Mouse (Mus musculus): Measurements from ENCODE around the gene Ppp1r12a. TPM values are rescaled to one million over a fixed set of nuclear protein-coding genes. Genes with fewer than 3 reads are reported as not detected.

Ppp1r12a gene
- polyA plus RNA-seq, 1 experiment from 2014 or later: 108 TPM

DNA sequence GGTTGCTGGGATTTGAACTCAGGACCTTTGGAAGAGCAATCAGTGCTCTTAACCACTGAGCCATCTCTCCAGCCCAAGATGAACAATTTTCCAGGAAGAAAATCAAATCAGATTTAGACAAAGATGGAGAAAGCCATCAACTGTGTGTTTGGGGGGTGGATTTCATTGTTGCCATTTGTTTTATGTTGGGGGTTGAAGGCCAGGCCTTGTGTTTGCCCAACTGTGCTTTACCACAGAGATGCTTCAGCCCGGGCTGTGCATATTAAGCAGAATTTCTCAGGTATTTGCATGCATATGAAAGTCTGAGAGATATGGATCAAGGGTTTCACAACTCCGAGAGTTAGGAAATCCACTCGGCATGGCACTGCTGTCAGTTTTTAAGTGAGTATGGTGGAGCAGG lies 149.4 kb downstream of the Ppp1r12a start:
- Histone ChIP-seq H3K9ac (no peak overlapping the region), H3K4me1 (ENCODE audit: insufficient read depth) (no peaks in the 10 kb centered on the region), H3K9me3 (ENCODE audit: low read depth, low read length) (no peaks in the 10 kb centered on the region), H3K4me2 (no peak overlapping the region), H3K27ac (ENCODE audit: low read depth) (no peak overlapping the region), H3K36me3 (ENCODE audit: insufficient read depth) (no peaks in the 10 kb centered on the region), H3K27me3 (ENCODE audit: insufficient read depth, low read length) (no peaks in the 10 kb centered on the region), H3K4me3 (ENCODE audit: low read depth, low read length) (no peak overlapping the region)
- DNase-seq (no peak), ATAC-seq (ENCODE audit: insufficient read depth) (no peak)
- 80% methylated on average over 3 of the region's 3 CpGs for WGBS
- TF ChIP-seq CTCF (IDR thresholded peaks at IDR 0.05; ENCODE audit: low read depth): no peak

DNA sequence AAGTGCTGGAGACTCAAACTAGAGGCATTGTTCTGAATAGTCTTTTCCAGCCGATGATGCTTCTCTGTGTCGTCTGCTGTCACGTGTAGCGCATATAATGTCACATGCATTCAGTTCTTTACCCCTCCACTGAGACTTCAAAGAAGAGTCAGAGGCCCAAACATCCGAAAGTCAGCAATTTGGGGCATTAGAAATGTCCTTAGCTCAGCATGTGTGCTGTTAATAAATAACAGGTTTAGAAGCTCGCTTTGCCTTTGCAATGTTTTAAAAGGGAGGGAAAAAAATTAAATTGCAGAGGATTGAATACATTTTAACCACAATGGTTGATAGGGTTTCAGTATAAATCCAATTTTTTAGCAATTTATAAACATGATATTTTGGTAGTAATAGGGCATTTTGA lies 151.9 kb downstream of the Ppp1r12a start:
- Histone ChIP-seq H3K4me3 (ENCODE audit: low read depth, low read length) (no peak overlapping the region), H3K4me1 (ENCODE audit: insufficient read depth) (no peaks in the 10 kb centered on the region), H3K9ac (no peak overlapping the region), H3K9me3 (ENCODE audit: low read depth, low read length) (no peaks in the 10 kb centered on the region), H3K27me3 (ENCODE audit: insufficient read depth, low read length) (no peaks in the 10 kb centered on the region), H3K36me3 (ENCODE audit: insufficient read depth) (no peaks in the 10 kb centered on the region), H3K27ac (ENCODE audit: low read depth) (no peak overlapping the region), H3K4me2 (no peak overlapping the region)
- no peak for ATAC-seq (ENCODE audit: insufficient read depth)
- TF ChIP-seq CTCF (IDR thresholded peaks at IDR 0.05; ENCODE audit: low read depth): no peak
- 74% methylated on average over 6 of the region's 6 CpGs for WGBS
- DNase-seq: no peak

DNA sequence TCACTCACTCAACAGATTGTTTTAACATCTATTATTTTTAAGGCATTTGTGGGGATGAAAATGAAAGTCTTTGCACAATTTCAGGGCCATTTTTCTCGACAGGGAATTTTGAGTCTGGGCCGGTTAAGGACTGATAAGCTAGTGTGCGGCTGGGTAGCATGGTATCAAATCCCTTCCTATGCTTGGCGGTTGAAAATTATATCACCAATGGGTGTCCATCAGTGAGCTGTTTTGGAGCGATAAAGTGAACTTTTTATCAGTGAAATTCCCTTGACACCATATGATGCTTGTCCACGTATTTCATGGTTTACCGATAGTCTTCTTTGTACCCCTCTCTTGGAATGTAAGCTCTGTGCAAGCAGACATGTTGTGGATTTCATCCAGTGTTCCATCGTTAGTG lies 152.4 kb downstream of the Ppp1r12a start:
- Histone ChIP-seq H3K4me3 (ENCODE audit: low read depth, low read length) (no peak overlapping the region), H3K9ac (no peak overlapping the region), H3K27ac (ENCODE audit: low read depth) (no peak overlapping the region), H3K4me1 (ENCODE audit: insufficient read depth) (no peaks in the 10 kb centered on the region), H3K9me3 (ENCODE audit: low read depth, low read length) (no peaks in the 10 kb centered on the region), H3K4me2 (no peak overlapping the region), H3K27me3 (ENCODE audit: insufficient read depth, low read length) (no peaks in the 10 kb centered on the region), H3K36me3 (ENCODE audit: insufficient read depth) (no peaks in the 10 kb centered on the region)
- no peak for TF ChIP-seq CTCF (IDR thresholded peaks at IDR 0.05; ENCODE audit: low read depth)
- no peak for DNase-seq
- no peak for ATAC-seq (ENCODE audit: insufficient read depth)
- 68% methylated on average over 8 of the region's 8 CpGs for WGBS

DNA sequence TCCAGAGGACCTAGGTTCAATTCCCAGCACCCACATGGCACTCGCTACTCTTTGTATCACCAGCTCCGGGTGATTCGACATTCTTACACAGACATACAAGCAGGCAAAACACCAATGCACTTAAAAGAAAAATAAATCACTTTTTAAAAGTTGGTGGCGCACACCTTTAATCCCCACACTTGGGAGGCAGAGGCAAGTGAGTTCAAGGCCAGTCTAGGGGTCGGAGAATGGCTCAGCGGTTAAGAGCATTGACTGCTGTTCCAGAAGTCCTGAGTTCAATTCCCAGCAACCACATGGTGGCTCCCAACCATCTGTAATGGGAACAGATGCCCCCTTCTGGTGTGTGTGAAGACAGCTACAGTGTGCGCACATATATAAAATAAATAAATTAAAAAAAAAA lies 153.2 kb downstream of the Ppp1r12a start:
- no peaks in the 10 kb centered on the region for H3K4me1 ChIP-seq (ENCODE audit: insufficient read depth)
- H3K4me2 ChIP-seq: no peak overlapping the region
- H3K36me3 ChIP-seq (ENCODE audit: insufficient read depth): no peaks in the 10 kb centered on the region
- no peak for TF ChIP-seq CTCF (IDR thresholded peaks at IDR 0.05; ENCODE audit: low read depth)
- no peak overlapping the region for H3K27ac ChIP-seq (ENCODE audit: low read depth)
- H3K9ac ChIP-seq: no peak overlapping the region
- DNase-seq (no peak), ATAC-seq (ENCODE audit: insufficient read depth) (no peak)
- no peak overlapping the region for H3K4me3 ChIP-seq (ENCODE audit: low read depth, low read length)
- no peaks in the 10 kb centered on the region for H3K9me3 ChIP-seq (ENCODE audit: low read depth, low read length)
- H3K27me3 ChIP-seq (ENCODE audit: insufficient read depth, low read length): no peaks in the 10 kb centered on the region
- 91% methylated on average over 7 of the region's 7 CpGs for WGBS

DNA sequence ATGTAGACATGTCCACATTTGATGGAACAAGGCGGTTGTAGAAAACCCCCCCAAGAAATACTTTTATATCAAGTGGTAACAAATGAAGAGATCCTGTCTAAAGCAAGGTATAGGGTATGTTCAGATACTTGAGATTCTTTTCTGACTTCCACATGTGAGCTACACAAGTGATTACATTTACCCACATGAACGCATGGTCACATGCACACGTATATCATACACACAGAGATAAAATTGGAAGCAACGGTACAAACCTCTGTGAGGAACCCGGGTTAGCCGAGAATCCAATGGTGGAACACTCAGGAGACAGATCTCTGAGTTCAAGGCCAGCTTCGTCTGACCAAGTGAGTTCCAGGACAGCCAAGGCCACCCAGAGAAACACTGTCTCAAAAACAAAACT lies 166.4 kb downstream of the Ppp1r12a start:
- ATAC-seq (ENCODE audit: insufficient read depth) (no peak), DNase-seq (no peak)
- 84% methylated on average over 7 of the region's 7 CpGs for WGBS
- Histone ChIP-seq H3K36me3 (ENCODE audit: insufficient read depth) (no peaks in the 10 kb centered on the region), H3K27ac (ENCODE audit: low read depth) (no peak overlapping the region), H3K27me3 (ENCODE audit: insufficient read depth, low read length) (no peaks in the 10 kb centered on the region), H3K4me2 (no peak overlapping the region), H3K9ac (no peak overlapping the region), H3K4me1 (ENCODE audit: insufficient read depth) (peaks cover 3% of the 10 kb centered on the region; the same call in 1 of the 2 replicates), H3K4me3 (ENCODE audit: low read depth, low read length) (no peak overlapping the region), H3K9me3 (ENCODE audit: low read depth, low read length) (no peaks in the 10 kb centered on the region)
- TF ChIP-seq CTCF (IDR thresholded peaks at IDR 0.05; ENCODE audit: low read depth): no peak

DNA sequence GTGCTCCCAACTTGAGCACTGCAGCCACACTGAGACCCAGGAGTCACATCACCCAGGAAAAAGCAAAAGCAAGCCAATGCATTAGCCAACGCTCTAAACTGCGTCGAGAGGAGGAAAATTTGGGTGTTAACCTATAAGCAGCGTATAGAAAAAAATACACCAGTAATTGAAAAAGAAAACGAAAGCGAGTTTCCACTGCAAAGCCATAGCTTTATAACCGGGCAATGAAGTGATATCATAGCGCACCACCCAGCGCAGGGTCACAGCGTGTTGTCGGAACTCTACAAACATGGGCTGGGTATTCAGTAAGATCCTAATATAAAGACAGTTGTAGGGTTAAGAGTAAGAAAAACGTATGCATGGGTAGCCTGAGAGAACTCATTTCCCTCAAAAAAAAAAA lies 167.0 kb downstream of the Ppp1r12a start:
- WGBS: 90% methylated on average over 12 of the region's 12 CpGs
- Histone ChIP-seq H3K27me3 (ENCODE audit: insufficient read depth, low read length) (no peaks in the 10 kb centered on the region), H3K27ac (ENCODE audit: low read depth) (no peak overlapping the region), H3K4me1 (ENCODE audit: insufficient read depth) (peaks cover 3% of the 10 kb centered on the region; the same call in 1 of the 2 replicates), H3K9ac (no peak overlapping the region), H3K4me2 (no peak overlapping the region), H3K36me3 (ENCODE audit: insufficient read depth) (no peaks in the 10 kb centered on the region), H3K9me3 (ENCODE audit: low read depth, low read length) (no peaks in the 10 kb centered on the region), H3K4me3 (ENCODE audit: low read depth, low read length) (no peak overlapping the region)
- no peak for ATAC-seq (ENCODE audit: insufficient read depth)
- no peak for TF ChIP-seq CTCF (IDR thresholded peaks at IDR 0.05; ENCODE audit: low read depth)
- DNase-seq: no peak

DNA sequence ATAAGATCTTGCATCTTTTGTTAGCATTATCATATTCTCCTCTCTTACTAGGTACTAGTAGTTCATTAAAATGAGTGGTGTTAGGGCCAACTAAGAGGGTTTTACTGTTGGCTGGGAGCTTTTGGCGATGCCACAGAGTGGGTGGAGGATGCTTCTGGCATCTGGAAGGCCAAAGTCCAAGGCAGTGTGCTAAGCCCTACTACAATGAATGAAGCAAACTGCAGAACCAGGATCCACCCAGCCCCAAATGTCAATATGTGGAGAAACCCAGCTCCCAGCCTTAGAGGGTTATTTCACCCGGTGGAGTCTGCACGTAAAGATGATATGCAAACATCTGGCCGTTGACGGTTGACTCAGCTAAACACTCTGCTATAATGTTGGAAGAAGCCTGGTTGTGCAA lies 167.8 kb downstream of the Ppp1r12a start:
- no peaks in the 10 kb centered on the region for H3K27me3 ChIP-seq (ENCODE audit: insufficient read depth, low read length)
- H3K9me3 ChIP-seq (ENCODE audit: low read depth, low read length): no peaks in the 10 kb centered on the region
- DNase-seq: peak; percentile 14
- no peaks in the 10 kb centered on the region for H3K36me3 ChIP-seq (ENCODE audit: insufficient read depth)
- no peak overlapping the region for H3K9ac ChIP-seq
- no peak overlapping the region for H3K4me2 ChIP-seq
- no peak for TF ChIP-seq CTCF (IDR thresholded peaks at IDR 0.05; ENCODE audit: low read depth)
- no peak overlapping the region for H3K27ac ChIP-seq (ENCODE audit: low read depth)
- 54% methylated on average over 5 of the region's 5 CpGs for WGBS
- no peak for ATAC-seq (ENCODE audit: insufficient read depth)
- peaks cover 3% of the 10 kb centered on the region; the same call in 1 of the 2 replicates for H3K4me1 ChIP-seq (ENCODE audit: insufficient read depth)
- no peak overlapping the region for H3K4me3 ChIP-seq (ENCODE audit: low read depth, low read length)

DNA sequence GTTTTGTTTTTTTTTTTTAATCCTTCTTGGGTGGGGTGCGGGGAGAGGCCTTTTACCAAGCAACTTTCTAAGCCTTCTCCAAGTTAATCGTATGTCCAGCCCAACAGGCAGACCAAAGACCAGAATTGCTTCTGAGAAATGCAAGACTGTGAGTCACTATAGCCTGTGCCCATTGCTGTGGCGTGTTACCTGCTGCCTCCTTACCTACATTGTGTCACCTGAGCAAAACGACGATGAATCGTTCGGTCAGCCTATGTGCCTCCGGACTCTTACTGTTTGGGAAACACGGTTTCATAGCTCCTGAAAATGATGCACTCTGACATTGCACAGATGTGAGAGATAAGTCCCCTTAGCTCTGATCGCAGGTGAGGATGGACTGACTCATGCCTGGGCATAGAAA lies 169.0 kb downstream of the Ppp1r12a start:
- no peak for ATAC-seq (ENCODE audit: insufficient read depth)
- WGBS: 11% methylated on average over 10 of the region's 10 CpGs
- H3K27me3 ChIP-seq (ENCODE audit: insufficient read depth, low read length): no peaks in the 10 kb centered on the region
- peak overlapping the region; percentile 76 for H3K4me2 ChIP-seq
- H3K4me3 ChIP-seq (ENCODE audit: low read depth, low read length): peak overlapping the region; percentile 83
- H3K4me1 ChIP-seq (ENCODE audit: insufficient read depth): peaks cover 3% of the 10 kb centered on the region; the same call in 1 of the 2 replicates
- H3K9me3 ChIP-seq (ENCODE audit: low read depth, low read length): no peaks in the 10 kb centered on the region
- no peak overlapping the region for H3K9ac ChIP-seq
- no peaks in the 10 kb centered on the region for H3K36me3 ChIP-seq (ENCODE audit: insufficient read depth)
- peak; percentile 13 for DNase-seq
- no peak overlapping the region for H3K27ac ChIP-seq (ENCODE audit: low read depth)
- TF ChIP-seq CTCF (IDR thresholded peaks at IDR 0.05; ENCODE audit: low read depth): no peak

All from lung, embryonic 14.5 days (tissue).